Mouse (Mus musculus): ENCODE data around the gene Vmn1r197. TPM values are rescaled to one million over a fixed set of nuclear protein-coding genes. Genes with fewer than 3 reads are reported as not detected.
"Not testable (repeated sequence)": the region's sequence is repeated elsewhere in the genome, so short reads cannot be mapped to it uniquely, and the experiment has no call there.

The Vmn1r197 gene
- polyA plus RNA-seq, 1 experiment from 2014 or later: not detected

GRCm38 (mm10) chr13:22350813-22351212, 26.4 kb downstream of the Vmn1r197 start:
- WGBS: 87% methylated on average over 1 of the region's 1 CpGs
- no peak overlapping the region for H3K4me3 ChIP-seq (replicated peaks; ENCODE audit: low read length)
- H3K9me3 ChIP-seq (ENCODE audit: control insufficient read depth, low read length): no peaks in the 10 kb centered on the region
- no peaks in the 10 kb centered on the region for H3K27me3 ChIP-seq (replicated peaks; ENCODE audit: control insufficient read depth, insufficient read depth, low read length)
- no peak for ATAC-seq
- H3K27ac ChIP-seq (ENCODE audit: low read length): no peak overlapping the region
- H3K9ac ChIP-seq (replicated peaks; ENCODE audit: low read depth, low read length): no peak overlapping the region
- H3K36me3 ChIP-seq (ENCODE audit: control insufficient read depth, insufficient read depth): no peaks in the 10 kb centered on the region
- no peaks in the 10 kb centered on the region for H3K4me1 ChIP-seq (replicated peaks; ENCODE audit: control insufficient read depth, insufficient read depth, low read length)
- no peak overlapping the region for H3K4me2 ChIP-seq (ENCODE audit: low read length)

- no peak for ATAC-seq
- Histone ChIP-seq H3K9me3 (ENCODE audit: control insufficient read depth, low read length) (no peaks in the 10 kb centered on the region), H3K27me3 (replicated peaks; ENCODE audit: control insufficient read depth, insufficient read depth, low read length) (no peaks in the 10 kb centered on the region), H3K4me2 (ENCODE audit: low read length) (no peak within 1 kb of the TSS), H3K9ac (replicated peaks; ENCODE audit: low read depth, low read length) (no peak within 1 kb of the TSS), H3K36me3 (ENCODE audit: control insufficient read depth, insufficient read depth) (no peaks in the 10 kb centered on the region), H3K4me1 (replicated peaks; ENCODE audit: control insufficient read depth, insufficient read depth, low read length) (no peaks in the 10 kb centered on the region), H3K27ac (ENCODE audit: low read length) (no peak within 1 kb of the TSS), H3K4me3 (replicated peaks; ENCODE audit: low read length) (no peak within 1 kb of the TSS)
- 82% methylated on average over 2 of the region's 2 CpGs for whole genome bisulfite sequencing
Measured at GRCm38 (mm10) chr13:22379518-22379917, 55.1 kb downstream of the Vmn1r197 start, which contains the start of gene Vmn1r199. Gene Vmn1r199 (plus strand): TSS chr13:22379818.

GRCm38 (mm10) chr13:22381128-22381527, 56.7 kb downstream of the Vmn1r197 start:
- 0 out of 2 replicates have a peak, but pooled peaks have one; percentile 15 for ATAC-seq
- H3K27me3 ChIP-seq (replicated peaks; ENCODE audit: control insufficient read depth, insufficient read depth, low read length); H3K4me2 ChIP-seq (ENCODE audit: low read length); H3K9ac ChIP-seq (replicated peaks; ENCODE audit: low read depth, low read length); H3K4me1 ChIP-seq (replicated peaks; ENCODE audit: control insufficient read depth, insufficient read depth, low read length); H3K9me3 ChIP-seq (ENCODE audit: control insufficient read depth, low read length); H3K36me3 ChIP-seq (ENCODE audit: control insufficient read depth, insufficient read depth); H3K4me3 ChIP-seq (replicated peaks; ENCODE audit: low read length); H3K27ac ChIP-seq (ENCODE audit: low read length): not testable (repeated sequence)
- WGBS: 76% methylated on average over 3 of the region's 3 CpGs

Other genes starting within 250 kb of the Vmn1r197 start
- 0.04 TPM in 1 of 2 replicates, not detected in the other for gene Vmn1r188, start 240.1 kb upstream of the Vmn1r197 start, polyA plus RNA-seq (2015; fragmentation: Nextera tagmentation; extraction: Ambion mirVana)
- not detected in 2 replicates for gene Vmn1r189, start 218.8 kb upstream of the Vmn1r197 start, polyA plus RNA-seq (2015; fragmentation: Nextera tagmentation; extraction: Ambion mirVana)
- gene Vmn1r191, start 140.6 kb upstream of the Vmn1r197 start, polyA plus RNA-seq (2015; fragmentation: Nextera tagmentation; extraction: Ambion mirVana): not detected in 2 replicates
- not detected in 2 replicates for gene Vmn1r192, start 133.4 kb upstream of the Vmn1r197 start, polyA plus RNA-seq (2015; fragmentation: Nextera tagmentation; extraction: Ambion mirVana)
- not detected in 2 replicates for gene Vmn1r193, start 101.4 kb upstream of the Vmn1r197 start, polyA plus RNA-seq (2015; fragmentation: Nextera tagmentation; extraction: Ambion mirVana)
- not detected in 2 replicates for gene Vmn1r194, start 80.4 kb upstream of the Vmn1r197 start, polyA plus RNA-seq (2015; fragmentation: Nextera tagmentation; extraction: Ambion mirVana)
- not detected in 2 replicates for gene Vmn1r195, start 54.1 kb upstream of the Vmn1r197 start, polyA plus RNA-seq (2015; fragmentation: Nextera tagmentation; extraction: Ambion mirVana)
- gene Vmn1r196, start 34.7 kb upstream of the Vmn1r197 start, polyA plus RNA-seq (2015; fragmentation: Nextera tagmentation; extraction: Ambion mirVana): not detected in 2 replicates
- not detected in 2 replicates for gene Vmn1r198, start 25.8 kb downstream of the Vmn1r197 start, polyA plus RNA-seq (2015; fragmentation: Nextera tagmentation; extraction: Ambion mirVana)
- gene Vmn1r199, start 55.2 kb downstream of the Vmn1r197 start, polyA plus RNA-seq (2015; fragmentation: Nextera tagmentation; extraction: Ambion mirVana): not detected in 2 replicates
- not detected in 2 replicates for gene Vmn1r200, start 65.8 kb downstream of the Vmn1r197 start, polyA plus RNA-seq (2015; fragmentation: Nextera tagmentation; extraction: Ambion mirVana)
- not detected in 2 replicates for gene Vmn1r201, start 147.3 kb downstream of the Vmn1r197 start, polyA plus RNA-seq (2015; fragmentation: Nextera tagmentation; extraction: Ambion mirVana)
- not detected in 2 replicates for gene Vmn1r202, start 180.8 kb downstream of the Vmn1r197 start, polyA plus RNA-seq (2015; fragmentation: Nextera tagmentation; extraction: Ambion mirVana)
- not detected in 2 replicates for gene Vmn1r203, start 193.5 kb downstream of the Vmn1r197 start, polyA plus RNA-seq (2015; fragmentation: Nextera tagmentation; extraction: Ambion mirVana)
- gene Vmn1r204, start 228.6 kb downstream of the Vmn1r197 start, polyA plus RNA-seq (2015; fragmentation: Nextera tagmentation; extraction: Ambion mirVana): not detected in 2 replicates